Mouse (Mus musculus): ENCODE data around the gene Ttc25. TPM values are rescaled to one million over a fixed set of nuclear protein-coding genes. Genes with fewer than 3 reads are reported as not detected.
A peak's percentile ranks its signal among the peaks of the same experiment; 100 is the strongest.
"Not testable (repeated sequence)": the region's sequence is repeated elsewhere in the genome, so short reads cannot be mapped to it uniquely, and the experiment has no call there.

The Ttc25 gene
- total and polyA plus RNA-seq, 2 experiments from 2014 or later = 1.8 to 2.2 TPM

DNA sequence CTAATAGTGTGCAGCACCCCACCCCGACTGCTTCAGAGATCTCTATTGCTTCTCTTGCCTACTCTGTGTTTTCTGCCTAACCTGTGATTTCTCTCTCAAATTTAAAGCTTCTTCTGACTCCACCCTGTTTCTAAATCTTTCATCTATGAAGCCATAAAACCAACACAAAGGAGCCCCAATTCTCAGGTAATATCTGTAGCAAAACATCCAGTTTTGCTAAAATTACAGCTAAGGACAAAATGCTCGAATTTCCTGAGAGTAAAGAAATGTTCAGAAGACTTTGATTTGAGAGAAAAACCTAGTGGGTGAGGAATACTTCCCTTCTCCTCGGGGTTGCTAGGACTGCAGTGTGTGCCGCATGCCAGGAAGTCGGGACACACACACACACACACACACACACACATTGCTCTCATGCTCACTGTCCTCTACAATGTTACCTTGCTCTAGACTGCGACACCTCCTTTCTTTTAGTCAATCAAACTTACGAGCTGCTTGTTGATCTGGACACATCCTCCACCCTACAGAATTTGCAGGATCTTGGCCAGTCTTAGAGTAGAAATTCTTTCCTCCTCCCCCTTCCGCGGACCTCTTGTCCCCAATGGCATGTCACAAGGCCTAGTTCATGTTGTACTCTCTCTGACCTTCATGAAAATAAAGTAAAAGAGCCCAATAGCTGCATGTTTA lies 64.7 kb downstream of the Ttc25 start:
- no peak for ATAC-seq
- no peak for DNase-seq
- Histone ChIP-seq H3K36me3 (ENCODE audit: insufficient read depth) (no peaks in the 10 kb centered on the region), H3K4me2 (ENCODE audit: low read depth) (no peak overlapping the region), H3K4me3 (ENCODE audit: low read depth, low read length) (no peak overlapping the region), H3K9ac (no peak overlapping the region), H3K4me1 (ENCODE audit: insufficient read depth) (no peaks in the 10 kb centered on the region), H3K27ac (ENCODE audit: low read depth, low read length) (no peak overlapping the region), H3K9me3 (ENCODE audit: low read length) (no peaks in the 10 kb centered on the region), H3K27me3 (ENCODE audit: insufficient read depth, low read length) (no peaks in the 10 kb centered on the region)
- WGBS = 82% methylated on average over 9 of the region's 9 CpGs
- TF ChIP-seq CTCF (IDR thresholded peaks at IDR 0.05; ENCODE audit: low read depth) = no peak

DNA sequence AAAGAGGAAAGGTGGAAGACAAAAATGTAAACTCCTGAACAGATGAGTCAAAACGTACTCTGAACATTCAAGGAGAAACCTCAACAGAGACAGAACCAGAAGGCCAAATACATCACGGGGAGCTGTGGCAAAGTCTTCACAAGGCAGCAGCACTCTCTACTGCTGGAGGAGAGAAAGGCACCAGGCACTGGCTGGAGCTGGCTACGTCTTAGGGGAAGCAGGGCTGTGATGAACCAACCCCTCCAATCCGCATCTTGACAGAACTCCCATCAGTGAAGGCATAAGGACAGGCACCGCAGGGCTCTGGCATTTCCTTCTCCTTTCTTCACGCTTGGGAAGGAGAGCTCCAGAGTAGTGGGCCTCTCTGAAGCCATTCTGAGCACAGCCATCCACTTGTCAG lies 66.2 kb downstream of the Ttc25 start:
- ATAC-seq = no peak
- no peaks in the 10 kb centered on the region for H3K9me3 ChIP-seq (ENCODE audit: low read length)
- WGBS = 90% methylated on average over 6 of the region's 6 CpGs

DNA sequence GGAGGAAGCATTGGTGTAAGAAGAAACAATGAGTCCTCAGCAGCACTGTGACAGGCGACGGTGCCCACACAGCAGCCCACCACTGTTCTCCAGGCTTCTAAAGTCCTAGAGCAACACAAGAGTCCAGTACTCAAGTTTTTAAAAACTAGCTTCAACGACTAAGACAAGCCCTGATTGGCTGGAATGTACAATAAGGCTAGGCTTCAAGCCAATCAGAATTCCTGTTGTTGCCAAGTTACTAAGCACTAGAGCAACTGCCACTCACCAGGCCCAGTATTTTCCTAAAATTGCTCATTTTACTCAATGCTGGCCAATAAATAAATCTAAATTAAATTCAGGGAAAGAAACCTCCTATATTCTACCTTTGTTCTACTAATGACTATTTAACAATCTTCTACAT lies 67.8 kb downstream of the Ttc25 start:
- Histone ChIP-seq H3K27ac (ENCODE audit: low read depth, low read length) (no peak overlapping the region), H3K4me1 (ENCODE audit: insufficient read depth) (peaks cover 8% of the 10 kb centered on the region), H3K4me2 (ENCODE audit: low read depth) (no peak overlapping the region), H3K36me3 (ENCODE audit: insufficient read depth) (no peaks in the 10 kb centered on the region), H3K4me3 (ENCODE audit: low read depth, low read length) (no peak overlapping the region), H3K9ac (no peak overlapping the region), H3K9me3 (ENCODE audit: low read length) (no peaks in the 10 kb centered on the region), H3K27me3 (ENCODE audit: insufficient read depth, low read length) (no peaks in the 10 kb centered on the region)
- DNase-seq = peak; percentile 62
- 77% methylated on average over 3 of the region's 3 CpGs for WGBS
- TF ChIP-seq CTCF (IDR thresholded peaks at IDR 0.05; ENCODE audit: low read depth) = no peak
- ATAC-seq = no peak

More for the DNA sequence above, 66.2 kb downstream of the Ttc25 start:
- Histone ChIP-seq H3K4me3 (ENCODE audit: low read depth, low read length) (no peak overlapping the region), H3K9ac (no peak overlapping the region), H3K4me2 (ENCODE audit: low read depth) (no peak overlapping the region), H3K27ac (ENCODE audit: low read depth, low read length) (no peak overlapping the region), H3K4me1 (ENCODE audit: insufficient read depth) (no peaks in the 10 kb centered on the region), H3K27me3 (ENCODE audit: insufficient read depth, low read length) (no peaks in the 10 kb centered on the region), H3K36me3 (ENCODE audit: insufficient read depth) (no peaks in the 10 kb centered on the region)
- TF ChIP-seq CTCF (IDR thresholded peaks at IDR 0.05; ENCODE audit: low read depth) = peak; percentile 14; the same call in 1 of the 2 replicates
- DNase-seq = no peak

DNA sequence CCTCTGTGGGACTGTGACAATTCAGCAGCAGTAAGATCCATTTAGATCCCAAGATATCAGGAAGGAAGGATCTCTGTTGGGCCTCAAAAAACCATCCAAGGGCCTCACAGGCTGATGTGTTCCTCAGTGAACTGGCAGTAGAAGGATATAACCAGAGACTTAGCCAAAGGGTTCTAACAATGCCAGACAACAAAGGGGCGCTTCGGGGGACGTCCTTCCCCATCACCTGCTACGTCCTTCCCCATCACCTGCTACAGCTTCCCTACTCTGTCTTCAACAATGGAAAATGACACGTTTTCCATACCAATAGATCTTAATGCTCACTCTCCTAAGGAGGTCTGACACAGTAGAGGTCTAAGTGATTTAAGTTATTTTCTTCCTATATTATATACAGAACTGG lies 70.9 kb downstream of the Ttc25 start:
- ATAC-seq (no peak), DNase-seq (no peak)
- WGBS = 80% methylated on average over 5 of the region's 5 CpGs
- no peak overlapping the region for H3K4me3 ChIP-seq (ENCODE audit: low read depth, low read length)
- H3K27me3 ChIP-seq (ENCODE audit: insufficient read depth, low read length) = no peaks in the 10 kb centered on the region
- H3K9me3 ChIP-seq (ENCODE audit: low read length) = no peaks in the 10 kb centered on the region
- no peaks in the 10 kb centered on the region for H3K36me3 ChIP-seq (ENCODE audit: insufficient read depth)
- no peak overlapping the region for H3K27ac ChIP-seq (ENCODE audit: low read depth, low read length)
- TF ChIP-seq CTCF (IDR thresholded peaks at IDR 0.05; ENCODE audit: low read depth) = no peak
- no peak overlapping the region for H3K4me2 ChIP-seq (ENCODE audit: low read depth)
- H3K4me1 ChIP-seq (ENCODE audit: insufficient read depth) = peaks cover 16% of the 10 kb centered on the region
- H3K9ac ChIP-seq = no peak overlapping the region

DNA sequence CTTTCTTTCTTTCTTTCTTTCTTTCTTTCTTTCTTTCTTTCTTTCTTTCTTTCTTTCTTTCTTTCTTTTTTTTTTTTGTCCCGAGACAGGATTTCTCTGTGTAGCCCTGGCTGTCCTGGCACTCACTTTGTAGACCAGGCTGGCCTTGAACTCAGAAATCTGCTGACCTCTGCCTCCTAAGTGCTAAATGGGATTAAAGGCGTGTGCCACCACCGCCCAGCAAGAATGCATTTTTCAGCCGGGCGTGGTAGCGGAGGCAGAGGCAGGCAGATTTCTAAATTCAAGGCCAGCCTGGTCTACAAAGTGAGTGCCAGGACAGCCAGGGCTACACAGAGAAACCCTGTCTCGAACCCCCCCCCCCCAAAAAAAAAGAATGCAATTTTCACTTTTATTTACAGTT lies 71.4 kb downstream of the Ttc25 start:
- not testable (repeated sequence) for ATAC-seq; H3K9me3 ChIP-seq (ENCODE audit: low read length); H3K4me3 ChIP-seq (ENCODE audit: low read depth, low read length); H3K27me3 ChIP-seq (ENCODE audit: insufficient read depth, low read length); H3K4me2 ChIP-seq (ENCODE audit: low read depth); DNase-seq; H3K9ac ChIP-seq; H3K27ac ChIP-seq (ENCODE audit: low read depth, low read length); H3K36me3 ChIP-seq (ENCODE audit: insufficient read depth)
- WGBS = 92% methylated on average over 7 of the region's 7 CpGs
- H3K4me1 ChIP-seq (ENCODE audit: insufficient read depth) = peaks cover 16% of the 10 kb centered on the region

DNA sequence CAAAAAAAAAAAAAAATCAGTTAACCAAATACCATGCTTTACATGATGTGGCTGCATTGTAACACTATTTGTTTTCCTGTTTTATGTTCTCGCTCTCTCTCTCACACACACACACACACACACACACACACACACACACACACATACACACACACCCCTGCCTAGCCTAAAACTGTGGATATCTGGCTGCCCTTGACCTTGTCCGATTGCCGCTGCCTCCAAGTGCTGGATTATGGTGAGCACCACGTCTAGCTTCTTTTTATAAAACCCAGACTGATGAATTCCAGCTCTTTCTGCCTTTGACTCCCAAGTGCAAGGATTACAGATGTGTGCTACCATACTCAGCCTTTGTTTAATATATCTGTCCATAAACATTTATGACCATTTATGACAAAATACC lies 72.1 kb downstream of the Ttc25 start:
- ATAC-seq (no peak), DNase-seq (no peak)
- Histone ChIP-seq H3K4me2 (ENCODE audit: low read depth) (peak overlapping the region; percentile 73; the same call in 1 of the 2 replicates), H3K27ac (ENCODE audit: low read depth, low read length) (no peak overlapping the region), H3K36me3 (ENCODE audit: insufficient read depth) (no peaks in the 10 kb centered on the region), H3K9me3 (ENCODE audit: low read length) (no peaks in the 10 kb centered on the region), H3K9ac (no peak overlapping the region), H3K4me1 (ENCODE audit: insufficient read depth) (peaks cover 16% of the 10 kb centered on the region), H3K4me3 (ENCODE audit: low read depth, low read length) (no peak overlapping the region), H3K27me3 (ENCODE audit: insufficient read depth, low read length) (no peaks in the 10 kb centered on the region)
- 86% methylated on average over 4 of the region's 4 CpGs for WGBS
- TF ChIP-seq CTCF (IDR thresholded peaks at IDR 0.05; ENCODE audit: low read depth) = no peak

DNA sequence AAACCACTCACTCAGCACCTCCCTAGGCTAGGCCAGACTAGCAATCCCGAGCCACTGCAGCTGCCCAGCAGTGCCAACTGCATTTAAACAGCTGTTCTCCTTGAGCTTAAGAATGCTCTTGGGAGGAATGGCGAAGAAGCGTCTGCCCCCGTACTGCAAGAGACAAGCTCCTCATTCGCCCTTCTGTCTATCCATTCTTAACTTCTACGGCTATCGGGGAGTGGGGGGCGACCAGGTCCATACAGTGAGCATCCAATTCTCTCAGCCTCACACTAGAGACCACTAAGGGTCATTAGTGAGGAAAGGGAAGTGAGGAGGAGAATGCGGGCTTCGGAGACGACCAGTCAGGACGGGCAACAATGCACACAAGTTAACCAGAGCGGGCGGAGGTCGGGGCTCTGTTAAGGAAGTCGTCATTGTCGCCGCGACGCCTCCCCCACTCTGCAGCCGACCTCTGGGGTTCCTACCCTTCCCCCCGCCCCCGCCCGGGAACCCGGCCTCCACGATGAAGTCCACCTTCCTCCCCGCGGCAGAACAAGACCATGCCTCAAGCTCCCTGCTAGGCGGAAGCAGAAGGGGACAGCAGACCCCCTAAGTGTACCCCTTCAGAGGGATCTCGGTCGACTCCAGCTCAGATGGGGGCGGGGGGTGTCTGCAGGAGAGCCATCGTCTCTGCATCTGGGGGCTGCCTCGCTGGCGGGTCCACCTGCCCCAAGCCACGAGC lies 73.5 kb downstream of the Ttc25 start, which contains the start of gene Nkiras2:
Gene Nkiras2, plus strand, starts transcription at position 484 of the 724 bp plus-strand sequence.
- Histone ChIP-seq H3K4me3 (ENCODE audit: low read depth, low read length) (peak within 1 kb of the TSS; percentile 77), H3K27me3 (ENCODE audit: insufficient read depth, low read length) (no peaks in the 10 kb centered on the region), H3K9me3 (ENCODE audit: low read length) (no peaks in the 10 kb centered on the region), H3K4me1 (ENCODE audit: insufficient read depth) (peaks cover 16% of the 10 kb centered on the region), H3K9ac (peak within 1 kb of the TSS; percentile 82), H3K27ac (ENCODE audit: low read depth, low read length) (peak within 1 kb of the TSS; percentile 90), H3K4me2 (ENCODE audit: low read depth) (peak within 1 kb of the TSS; percentile 73), H3K36me3 (ENCODE audit: insufficient read depth) (no peaks in the 10 kb centered on the region)
- DNase-seq (peak; percentile 66), ATAC-seq (peak; percentile 27)
- no peak for TF ChIP-seq CTCF (IDR thresholded peaks at IDR 0.05; ENCODE audit: low read depth)
- WGBS = 3% methylated on average over 34 of the region's 36 CpGs

Data from forebrain, postnatal 0 days (tissue).